Mouse (Mus musculus) myocyte (in vitro differentiated cells): ENCODE results near the gene Mast4. TPM values are rescaled to one million over a fixed set of nuclear protein-coding genes. Genes with fewer than 3 reads are reported as not detected.

Experiments
- H3K27me3 ChIP-seq: one replicate; pipeline ENCODE4 v1.6.1; 2011; ENCODE audit not compliant: control insufficient read depth, insufficient read depth, insufficient read length
- H3K36me3 ChIP-seq: one replicate; pipeline ENCODE4 v1.6.1; 2011; ENCODE audit not compliant: control insufficient read depth, insufficient read depth
- H3K4me2 ChIP-seq: one replicate; pipeline ENCODE4 v1.6.1; 2011; ENCODE audit warnings: low read depth, control low read depth
- H3K4me3 ChIP-seq: one replicate; pipeline ENCODE4 v1.5.1; 2011; ENCODE audit warnings: mild to moderate bottlenecking, control low read depth, moderate library complexity
- H3K79me2 ChIP-seq: one replicate; pipeline ENCODE4 v1.6.1; 2011; ENCODE audit not compliant: control insufficient read depth, insufficient read depth
- H3ac ChIP-seq: one replicate; pipeline ENCODE4 v1.6.1; 2011; ENCODE audit not compliant: control insufficient read depth, insufficient read length
- CEBPB ChIP-seq: IDR thresholded peaks from 2 replicates; pipeline ENCODE4 v1.6.1; 2011; ENCODE audit warnings: mild to moderate bottlenecking, moderate library complexity; ENCODE audit not compliant: poor library complexity, insufficient read depth, severe bottlenecking
- E2F4 ChIP-seq: IDR thresholded peaks from one replicate; pipeline ENCODE4 v1.6.1; 2011; ENCODE audit warnings: mild to moderate bottlenecking, control low read depth, moderate library complexity; ENCODE audit not compliant: insufficient read depth
- MAX ChIP-seq: IDR thresholded peaks from one replicate; pipeline ENCODE4 v1.6.1; 2011; ENCODE audit warnings: low read depth, mild to moderate bottlenecking, control low read depth
- MYOD1 ChIP-seq, 3 experiments: IDR thresholded peaks; one replicate each; pipeline ENCODE4 v1.6.1; 2011; ENCODE audit warnings: control low read depth in 2 of 3, low read depth in 2 of 3, mild to moderate bottlenecking in 2 of 3, moderate library complexity in 1 of 3; ENCODE audit not compliant: insufficient read length in 2 of 3, control insufficient read depth in 1 of 3
- MYOG ChIP-seq, 3 experiments: IDR thresholded peaks; one replicate each; pipeline ENCODE4 v1.6.1; 2011; ENCODE audit warnings: control low read depth in 2 of 3, low read depth in 2 of 3, mild to moderate bottlenecking in 2 of 3; ENCODE audit not compliant: insufficient read length in 2 of 3, control insufficient read depth in 1 of 3, insufficient read depth in 1 of 3
- POLR2A ChIP-seq: IDR thresholded peaks from one replicate; pipeline ENCODE4 v1.6.1; 2011; ENCODE audit warnings: low read depth, mild to moderate bottlenecking, control low read depth, moderate library complexity; ENCODE audit not compliant: insufficient read length
- POLR2AphosphoS2 ChIP-seq: IDR thresholded peaks from one replicate; pipeline ENCODE4 v1.6.1; 2011; ENCODE audit warnings: low read depth, control low read depth; ENCODE audit not compliant: insufficient read length
- REST ChIP-seq: IDR thresholded peaks from one replicate; pipeline ENCODE4 v1.6.1; 2011; ENCODE audit warnings: mild to moderate bottlenecking, control low read depth, moderate library complexity; ENCODE audit not compliant: insufficient read depth, insufficient read length
- SRF ChIP-seq: IDR thresholded peaks from one replicate; pipeline ENCODE4 v1.6.1; 2011; ENCODE audit warnings: low read depth; ENCODE audit not compliant: control insufficient read depth, insufficient read length
- TCF12 ChIP-seq: IDR thresholded peaks from one replicate; pipeline ENCODE4 v1.6.1; 2011; ENCODE audit warnings: mild to moderate bottlenecking, control low read depth; ENCODE audit not compliant: poor library complexity, insufficient read depth, severe bottlenecking
- TCF3 ChIP-seq: IDR thresholded peaks from one replicate; pipeline ENCODE4 v1.6.1; 2011; ENCODE audit warnings: low read depth, control low read depth; ENCODE audit not compliant: insufficient read length
- USF1 ChIP-seq: IDR thresholded peaks from one replicate; pipeline ENCODE4 v1.6.1; 2011; ENCODE audit warnings: low read depth, mild to moderate bottlenecking, control low read depth, moderate library complexity
- polyA plus RNA-seq: library from polyadenylated mRNA; unstranded; fragments of >200 nt; fragmentation: generic; extraction: Trizol; gene quantifications from one replicate; pipeline ENCODE4 v1.2.1, GENCODE M21; 2012; ENCODE audit warnings: missing spikeins

Gene Mast4
- polyA plus RNA-seq, 1 experiment: 15.0 TPM

DNA sequence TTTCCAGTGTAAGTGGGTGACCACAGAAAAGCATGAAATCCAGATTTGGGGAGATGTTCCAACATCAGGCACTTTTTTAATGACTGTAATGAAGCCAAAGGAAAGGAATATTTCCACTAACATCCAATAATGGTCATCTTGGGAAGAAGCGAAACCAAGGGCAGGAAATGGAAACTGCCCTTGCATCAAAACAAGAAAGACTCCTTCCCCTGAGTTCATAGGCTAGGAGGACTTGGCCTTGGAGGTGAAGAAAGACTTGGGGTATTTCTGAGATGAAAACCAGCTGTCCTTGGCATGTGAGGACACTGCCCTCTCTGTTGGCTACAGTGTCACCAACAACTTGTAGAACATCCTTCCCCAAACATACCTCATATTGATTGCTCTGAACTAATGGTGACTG lies 646.2 kb downstream of the Mast4 start:
- H3K36me3 ChIP-seq: no peaks in the 10 kb centered on the region
- no peak overlapping the region for H3ac ChIP-seq
- no peak for TF ChIP-seq USF1
- no peak for TF ChIP-seq MYOD1 (IDR thresholded peaks at IDR 0.05; ENCODE audit: control insufficient read depth in 1 of 3, insufficient read length in 2 of 3, low read depth in 2 of 3)
- TF ChIP-seq TCF3: no peak
- no peak for TF ChIP-seq MAX
- no peak for TF ChIP-seq CEBPB
- no peak for TF ChIP-seq POLR2AphosphoS2
- no peak for TF ChIP-seq REST
- no peak for TF ChIP-seq POLR2A
- no peak for TF ChIP-seq SRF
- no peak for TF ChIP-seq TCF12
- no peak for TF ChIP-seq E2F4
- no peak for TF ChIP-seq MYOG (IDR thresholded peaks at IDR 0.05; ENCODE audit: control insufficient read depth in 1 of 3, insufficient read depth in 1 of 3, insufficient read length in 2 of 3, low read depth in 2 of 3)
- no peaks in the 10 kb centered on the region for H3K27me3 ChIP-seq
- H3K4me3 ChIP-seq: no peak overlapping the region
- H3K4me2 ChIP-seq: no peak overlapping the region
- H3K79me2 ChIP-seq: no peaks in the 10 kb centered on the region

DNA sequence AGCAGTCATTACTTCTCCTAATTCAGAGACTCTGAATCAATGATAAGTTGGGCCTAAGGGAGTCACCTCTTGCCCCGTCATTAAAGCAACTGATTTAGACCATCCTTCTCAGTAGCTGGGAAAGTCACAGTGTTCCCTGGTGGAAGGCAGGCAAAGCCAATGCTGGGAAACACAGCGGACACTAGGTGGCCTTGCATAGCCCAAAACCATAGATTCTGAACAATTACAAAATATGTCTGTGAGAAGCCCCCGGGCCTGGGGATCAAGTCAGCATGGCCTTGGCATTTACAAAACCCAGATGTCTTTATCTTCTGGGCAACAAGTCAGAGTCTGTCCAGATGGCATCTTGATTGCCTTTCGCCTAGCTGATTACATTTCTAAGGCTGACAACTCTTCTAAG lies 649.4 kb downstream of the Mast4 start:
- no peak overlapping the region for H3K4me3 ChIP-seq
- TF ChIP-seq MAX (no peak), REST (no peak), CEBPB (no peak), POLR2AphosphoS2 (no peak), USF1 (no peak), POLR2A (no peak), MYOD1 (IDR thresholded peaks at IDR 0.05; ENCODE audit: control insufficient read depth in 1 of 3, insufficient read length in 2 of 3, low read depth in 2 of 3) (no peak), TCF12 (no peak), E2F4 (no peak), TCF3 (no peak), SRF (no peak), MYOG (IDR thresholded peaks at IDR 0.05; ENCODE audit: control insufficient read depth in 1 of 3, insufficient read depth in 1 of 3, insufficient read length in 2 of 3, low read depth in 2 of 3) (no peak)
- no peaks in the 10 kb centered on the region for H3K27me3 ChIP-seq
- no peaks in the 10 kb centered on the region for H3K79me2 ChIP-seq
- no peak overlapping the region for H3ac ChIP-seq
- H3K4me2 ChIP-seq: no peak overlapping the region
- H3K36me3 ChIP-seq: no peaks in the 10 kb centered on the region
